Comparison of ENCODE assay signal across 15 mouse cellular contexts in the genomic region with DNA sequence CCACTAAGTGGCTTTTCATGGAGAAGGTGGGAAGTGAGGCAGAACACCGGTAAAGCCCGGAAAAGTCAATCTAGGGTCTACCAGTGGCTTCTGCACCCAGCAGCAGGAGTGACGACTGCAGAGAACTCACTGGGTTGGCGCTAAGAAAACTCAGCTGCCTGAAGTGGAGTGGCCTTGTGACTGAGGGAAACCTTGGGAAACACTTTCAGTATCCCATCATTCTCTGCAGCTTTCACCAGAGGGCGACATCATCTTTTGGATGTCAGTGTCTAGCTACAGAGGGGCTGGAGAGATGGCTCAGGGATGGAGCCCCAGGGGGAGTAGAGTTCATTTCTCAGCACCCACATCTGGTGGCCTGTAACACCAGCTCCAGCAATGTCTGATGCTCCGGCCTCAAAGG. TPM values are rescaled to one million over a fixed set of nuclear protein-coding genes. Genes with fewer than 3 reads are reported as not detected.
A peak's percentile ranks its signal among the peaks of the same experiment; 100 is the strongest.
DNase-seq lines count a peak whose midpoint lies in the region; ATAC-seq and TF ChIP-seq lines count a peak whose summit lies in the region.
"Had no signal": no experiment of that assay in that cellular context is flagged by ENCODE, and none has a peak within 500 bp of the region (broad histone marks: within the 10 kb centered on the region; RNA-seq: fewer than 3 reads in every experiment).

No protein-coding gene starts in this region.

- TF ChIP-seq CTCF in forebrain, postnatal 0 days (IDR thresholded peaks at IDR 0.05; ENCODE audit: low read depth) = peak; percentile 51
- TF ChIP-seq CTCF in kidney, postnatal 0 days (IDR thresholded peaks at IDR 0.05; ENCODE audit: low read depth) = peak; percentile 45; the same call in 1 of the 2 replicates

- H3K27me3 ChIP-seq in forebrain, postnatal 0 days (ENCODE audit: insufficient read depth, low read length) = no peaks in the 10 kb centered on the region
- no peaks in the 10 kb centered on the region for H3K27me3 ChIP-seq in forebrain, embryonic 15.5 days
- no peaks in the 10 kb centered on the region for H3K27me3 ChIP-seq in kidney, postnatal 0 days (ENCODE audit: insufficient read depth, low read length)
- H3K27me3 ChIP-seq: heart, embryonic 15.5 days had no signal

- H3K4me3 ChIP-seq in forebrain, postnatal 0 days (ENCODE audit: low read depth, low read length) = no peak overlapping the region
- no peak overlapping the region for H3K4me3 ChIP-seq in forebrain, embryonic 15.5 days
- H3K4me3 ChIP-seq in kidney, postnatal 0 days (replicated peaks; ENCODE audit: low read depth, low read length) = no peak overlapping the region
- H3K4me3 ChIP-seq: embryonic facial prominence, embryonic 10.5 days; heart, embryonic 15.5 days had no signal

- 41% methylated on average over 6 of the region's 6 CpGs for WGBS in forebrain, postnatal 0 days
- 43% methylated on average over 6 of the region's 6 CpGs for WGBS in forebrain, embryonic 15.5 days
- 36% methylated on average over 6 of the region's 6 CpGs for WGBS in kidney, postnatal 0 days

- ATAC-seq in forebrain, postnatal 0 days = 0 out of 2 replicates have a peak, but pooled peaks have one; percentile 5
- ATAC-seq in forebrain, embryonic 15.5 days (replicated peaks) = no peak
- no peak for ATAC-seq in kidney, postnatal 0 days (replicated peaks; ENCODE audit: low FRiP score, low read depth)
- ATAC-seq: activated CD4-positive, CD25-positive, alpha-beta regulatory T cell, adult 4 months had no signal

- H3K27ac ChIP-seq in forebrain, postnatal 0 days (ENCODE audit: low read depth, low read length) = no peak overlapping the region
- H3K27ac ChIP-seq in forebrain, embryonic 15.5 days (replicated peaks) = no peak overlapping the region
- no peak overlapping the region for H3K27ac ChIP-seq in kidney, postnatal 0 days
- H3K27ac ChIP-seq: embryonic facial prominence, embryonic 10.5 days; heart, embryonic 15.5 days; macrophage had no signal

- H3K9ac ChIP-seq in forebrain, postnatal 0 days = no peak overlapping the region
- H3K9ac ChIP-seq in forebrain, embryonic 15.5 days (replicated peaks) = no peak overlapping the region
- no peak overlapping the region for H3K9ac ChIP-seq in kidney, postnatal 0 days (ENCODE audit: low read depth, low read length)
- H3K9ac ChIP-seq: heart, embryonic 15.5 days had no signal

- no peak for DNase-seq in forebrain, postnatal 0 days
- DNase-seq in kidney, postnatal 0 days (ENCODE audit: low spot score) = peak; percentile 42
- DNase-seq in kidney, postnatal 10 days = no peak
- DNase-seq in 3T3-L1 (ENCODE audit: low read depth, low spot score) = peak; percentile 9
- DNase-seq in brain, adult 2 months (ENCODE audit: low read depth, low spot score) = peak; percentile 19
- no peak for DNase-seq in cerebellum, adult 18-20 months
- no peak for DNase-seq in neural tube, embryonic 10.5 days (ENCODE audit: extremely low spot score, low spot score)
- DNase-seq: cerebellum, adult 2 months; right cerebral cortex, postnatal 4 days; thymus, postnatal 36 days had no signal

- no peaks in the 10 kb centered on the region for H3K4me1 ChIP-seq in forebrain, postnatal 0 days (ENCODE audit: insufficient read depth)
- H3K4me1 ChIP-seq in forebrain, embryonic 15.5 days = no peaks in the 10 kb centered on the region
- 0 out of 2 replicates have a peak, but pooled peaks cover 2% of the 10 kb centered on the region for H3K4me1 ChIP-seq in kidney, postnatal 0 days (replicated peaks; ENCODE audit: insufficient read depth, low read length)

- no peak overlapping the region for H3K4me2 ChIP-seq in forebrain, postnatal 0 days (ENCODE audit: low read depth)
- H3K4me2 ChIP-seq in forebrain, embryonic 15.5 days (replicated peaks) = no peak overlapping the region
- no peak overlapping the region for H3K4me2 ChIP-seq in kidney, postnatal 0 days (ENCODE audit: low read length)
- H3K4me2 ChIP-seq: heart, embryonic 15.5 days had no signal

- no peaks in the 10 kb centered on the region for H3K9me3 ChIP-seq in forebrain, postnatal 0 days (ENCODE audit: low read length)
- no peaks in the 10 kb centered on the region for H3K9me3 ChIP-seq in forebrain, embryonic 15.5 days
- H3K9me3 ChIP-seq in kidney, postnatal 0 days (replicated peaks; ENCODE audit: low read length) = no peaks in the 10 kb centered on the region
- H3K9me3 ChIP-seq: embryonic facial prominence, embryonic 10.5 days; heart, embryonic 15.5 days had no signal

- H3K36me3 ChIP-seq in forebrain, postnatal 0 days (ENCODE audit: insufficient read depth) = no peaks in the 10 kb centered on the region
- no peaks in the 10 kb centered on the region for H3K36me3 ChIP-seq in forebrain, embryonic 15.5 days
- no peaks in the 10 kb centered on the region for H3K36me3 ChIP-seq in kidney, postnatal 0 days (ENCODE audit: insufficient read depth, low read length)
- H3K36me3 ChIP-seq: embryonic facial prominence, embryonic 10.5 days; heart, embryonic 15.5 days had no signal

RNA-seq across cellular contexts. Expression of gene C1qtnf9, which starts 1.4 kb away (rescaled TPM):
- 0.31 TPM in 1 of 2 replicates, not detected in the other for total RNA-seq in forebrain, postnatal 0 days (2014; rRNA removed)
- 0.26 TPM in 1 of 2 replicates, not detected in the other for polyA plus RNA-seq in forebrain, postnatal 0 days (2015; fragmentation: Nextera tagmentation; extraction: Ambion mirVana)
- 0.13 and 0.17 TPM in 2 replicates for polyA plus RNA-seq in forebrain, embryonic 15.5 days (2015; fragmentation: Nextera tagmentation; extraction: Ambion mirVana)
- polyA plus RNA-seq in kidney, postnatal 0 days (2015; fragmentation: Nextera tagmentation; extraction: Ambion mirVana) = 0.30 and 0.50 TPM in 2 replicates
- polyA plus RNA-seq: activated CD4-positive, CD25-positive, alpha-beta regulatory T cell, adult 4 months; macrophage had no signal

RNA-seq across cellular contexts. Expression of gene Mipep, which starts 15.0 kb away (rescaled TPM):
- 26.6 and 27.4 TPM in 2 replicates for total RNA-seq in forebrain, postnatal 0 days (2014; rRNA removed)
- polyA plus RNA-seq in forebrain, postnatal 0 days (2015; fragmentation: Nextera tagmentation; extraction: Ambion mirVana) = 18.3 and 19.4 TPM in 2 replicates
- polyA plus RNA-seq in forebrain, embryonic 15.5 days (2015; fragmentation: Nextera tagmentation; extraction: Ambion mirVana) = 21.4 and 22.0 TPM in 2 replicates
- polyA plus RNA-seq in kidney, postnatal 0 days (2015; fragmentation: Nextera tagmentation; extraction: Ambion mirVana) = 17.8 and 18.5 TPM in 2 replicates

Comparison
In these comparisons a context has a peak if more than half of its experiments do, and no peak if none do; other contexts are left out.
1. DNase-seq: peak in kidney, postnatal 0 days (single experiment), 3T3-L1 (single experiment) and brain, adult 2 months (single experiment); none in forebrain, postnatal 0 days (single experiment), kidney, postnatal 10 days (single experiment), cerebellum, adult 18-20 months (0 of 2) and neural tube, embryonic 10.5 days (single experiment).